Mouse (Mus musculus): ENCODE results near the gene Ranbp3. TPM values are rescaled to one million over a fixed set of nuclear protein-coding genes. Genes with fewer than 3 reads are reported as not detected.
A peak's percentile ranks its signal among the peaks of the same experiment; 100 is the strongest.

The Ranbp3 gene
- polyA plus RNA-seq, 1 experiment = 74.2 TPM

GRCm38 (mm10) chr17:56736534-56736933 lies 63.4 kb downstream of the Ranbp3 start:
- TF ChIP-seq CTCF (IDR thresholded peaks at IDR 0.05; ENCODE audit: insufficient read depth, low read length) (peak; percentile 30; the same call in 1 of the 2 replicates), POLR2A (IDR thresholded peaks at IDR 0.05; ENCODE audit: borderline replicate concordance, extremely low read depth, low read depth, low read length) (no peak)
- no peak for DNase-seq
- Histone ChIP-seq H3K4me3 (replicated peaks; ENCODE audit: extremely low read depth, low read depth, low read length) (no peak overlapping the region), H3K4me1 (ENCODE audit: control insufficient read depth, insufficient read depth, low read length) (no peaks in the 10 kb centered on the region)
- 46% methylated on average over 8 of the region's 8 CpGs for WGBS

- TF ChIP-seq POLR2A (IDR thresholded peaks at IDR 0.05; ENCODE audit: borderline replicate concordance, extremely low read depth, low read depth, low read length) = no peak
- TF ChIP-seq CTCF (IDR thresholded peaks at IDR 0.05; ENCODE audit: insufficient read depth, low read length) = no peak
- H3K4me3 ChIP-seq (replicated peaks; ENCODE audit: extremely low read depth, low read depth, low read length) = no peak overlapping the region
- no peak for DNase-seq
- WGBS = 71% methylated on average over 10 of the region's 10 CpGs
- no peaks in the 10 kb centered on the region for H3K4me1 ChIP-seq (ENCODE audit: control insufficient read depth, insufficient read depth, low read length)
Measured at GRCm38 (mm10) chr17:56738221-56738620, 65.1 kb downstream of the Ranbp3 start.

GRCm38 (mm10) chr17:56740118-56740787 lies 67.2 kb downstream of the Ranbp3 start:
- Histone ChIP-seq H3K4me1 (ENCODE audit: control insufficient read depth, insufficient read depth, low read length) (no peaks in the 10 kb centered on the region), H3K4me3 (replicated peaks; ENCODE audit: extremely low read depth, low read depth, low read length) (no peak overlapping the region)
- no peak for DNase-seq
- TF ChIP-seq CTCF (IDR thresholded peaks at IDR 0.05; ENCODE audit: insufficient read depth, low read length) (no peak), POLR2A (IDR thresholded peaks at IDR 0.05; ENCODE audit: borderline replicate concordance, extremely low read depth, low read depth, low read length) (no peak)
- 72% methylated on average over 17 of the region's 17 CpGs for WGBS

GRCm38 (mm10) chr17:56740788-56741160 lies 67.7 kb downstream of the Ranbp3 start:
- WGBS = 70% methylated on average over 17 of the region's 17 CpGs
- no peak overlapping the region for H3K4me3 ChIP-seq (replicated peaks; ENCODE audit: extremely low read depth, low read depth, low read length)
- TF ChIP-seq POLR2A (IDR thresholded peaks at IDR 0.05; ENCODE audit: borderline replicate concordance, extremely low read depth, low read depth, low read length) = no peak
- DNase-seq = no peak
- no peaks in the 10 kb centered on the region for H3K4me1 ChIP-seq (ENCODE audit: control insufficient read depth, insufficient read depth, low read length)

GRCm38 (mm10) chr17:56744173-56744572 lies 71.1 kb downstream of the Ranbp3 start:
- Histone ChIP-seq H3K4me1 (ENCODE audit: control insufficient read depth, insufficient read depth, low read length) (no peaks in the 10 kb centered on the region), H3K4me3 (replicated peaks; ENCODE audit: extremely low read depth, low read depth, low read length) (no peak overlapping the region)
- no peak for TF ChIP-seq CTCF (IDR thresholded peaks at IDR 0.05; ENCODE audit: insufficient read depth, low read length)
- no peak for TF ChIP-seq POLR2A (IDR thresholded peaks at IDR 0.05; ENCODE audit: borderline replicate concordance, extremely low read depth, low read depth, low read length)
- WGBS = 31% methylated on average over 5 of the region's 5 CpGs
- no peak for DNase-seq

DNA sequence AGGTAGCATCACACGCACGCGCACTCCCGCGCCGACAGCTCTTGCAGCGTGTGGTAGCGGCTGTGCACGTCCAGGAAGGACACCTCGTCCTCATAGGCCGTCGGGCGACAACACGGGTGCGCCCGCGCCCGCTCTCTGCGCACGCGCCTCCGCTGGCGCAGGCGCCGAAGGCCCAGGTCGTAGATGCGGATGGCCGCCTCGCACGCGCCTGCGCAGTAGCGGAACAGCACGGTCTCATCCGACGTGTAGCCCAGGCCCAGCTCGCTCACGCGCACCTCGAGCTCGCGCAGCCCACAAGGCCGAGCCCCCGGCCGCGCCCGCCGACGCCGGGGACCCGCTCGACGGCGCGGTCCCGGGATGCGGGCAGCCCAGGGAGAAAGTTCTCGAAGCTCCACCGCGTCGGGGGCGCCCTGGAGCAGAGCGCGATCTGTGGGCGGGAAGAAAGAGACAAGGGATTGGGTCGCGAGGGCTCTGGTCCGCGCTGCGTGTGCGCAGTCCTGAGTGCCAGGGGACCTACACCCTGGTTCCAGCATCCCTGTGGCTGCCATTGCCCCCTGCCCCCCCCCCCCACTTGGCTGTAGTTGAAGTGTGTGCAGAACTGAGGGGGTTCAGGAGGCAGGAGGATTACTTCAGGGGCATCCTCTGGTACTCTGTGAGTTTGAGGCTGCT lies 78.4 kb downstream of the Ranbp3 start:
- H3K4me3 ChIP-seq (replicated peaks; ENCODE audit: extremely low read depth, low read depth, low read length) = peak overlapping the region; percentile 7
- WGBS = 41% methylated on average over 71 of the region's 71 CpGs
- TF ChIP-seq CTCF (IDR thresholded peaks at IDR 0.05; ENCODE audit: insufficient read depth, low read length) (no peak), POLR2A (IDR thresholded peaks at IDR 0.05; ENCODE audit: borderline replicate concordance, extremely low read depth, low read depth, low read length) (peak; percentile 50; the same call in 1 of the 2 replicates)
- H3K4me1 ChIP-seq (ENCODE audit: control insufficient read depth, insufficient read depth, low read length) = no peaks in the 10 kb centered on the region
- no peak for DNase-seq

GRCm38 (mm10) chr17:56753452-56753851 lies 80.4 kb downstream of the Ranbp3 start:
- Histone ChIP-seq H3K4me3 (replicated peaks; ENCODE audit: extremely low read depth, low read depth, low read length) (no peak overlapping the region), H3K4me1 (ENCODE audit: control insufficient read depth, insufficient read depth, low read length) (no peaks in the 10 kb centered on the region; the same call in 1 of the 2 replicates)
- DNase-seq = no peak
- TF ChIP-seq CTCF (IDR thresholded peaks at IDR 0.05; ENCODE audit: insufficient read depth, low read length) (no peak), POLR2A (IDR thresholded peaks at IDR 0.05; ENCODE audit: borderline replicate concordance, extremely low read depth, low read depth, low read length) (no peak)
- WGBS = 20% methylated on average over 15 of the region's 15 CpGs

DNA sequence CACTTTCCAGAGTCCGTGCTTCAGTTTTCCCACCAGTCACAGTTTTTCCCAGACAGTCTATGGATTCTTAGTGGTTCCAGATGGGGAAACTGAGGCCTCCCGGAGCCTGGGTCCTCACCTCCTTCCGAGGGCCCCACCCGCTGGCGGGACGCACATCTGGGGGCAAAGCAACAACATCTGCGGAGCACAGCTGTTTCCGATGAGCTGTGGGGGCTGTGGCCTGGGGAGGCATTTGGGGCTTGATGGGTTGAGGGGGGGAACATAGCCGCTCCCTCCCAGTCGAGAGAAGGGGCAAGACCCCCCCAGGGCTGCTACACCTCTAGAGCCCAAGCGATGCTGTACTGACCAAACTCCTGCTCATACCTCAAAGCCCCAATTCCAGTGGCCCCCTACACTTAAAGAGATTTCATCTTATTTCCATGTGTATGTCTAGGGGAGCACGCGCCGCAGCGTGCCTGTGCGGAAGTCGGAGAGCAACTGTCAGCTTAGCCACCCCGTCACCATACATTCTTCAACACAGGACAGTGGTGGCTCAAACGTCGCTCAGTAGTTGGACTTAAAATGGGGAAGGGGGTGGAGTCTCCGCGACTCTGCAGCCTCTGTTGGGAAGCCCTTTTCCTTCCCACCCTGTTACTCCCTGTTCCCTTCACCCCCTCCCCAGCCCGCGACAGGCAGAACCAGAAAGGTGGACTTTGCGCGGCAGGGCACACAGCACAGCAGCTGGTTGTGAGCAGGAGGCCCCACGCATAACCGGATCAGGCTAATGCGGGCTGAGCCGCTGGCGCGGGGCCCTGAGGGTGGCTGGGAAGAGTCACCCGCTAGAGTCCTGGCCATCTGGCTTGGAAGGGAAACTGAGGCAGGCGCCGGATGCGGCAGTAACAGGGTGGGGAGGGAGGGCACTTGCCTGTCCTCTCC lies 81.4 kb downstream of the Ranbp3 start:
- no peak overlapping the region for H3K4me3 ChIP-seq (replicated peaks; ENCODE audit: extremely low read depth, low read depth, low read length)
- H3K4me1 ChIP-seq (ENCODE audit: control insufficient read depth, insufficient read depth, low read length) = no peaks in the 10 kb centered on the region; the same call in 1 of the 2 replicates
- TF ChIP-seq CTCF (IDR thresholded peaks at IDR 0.05; ENCODE audit: insufficient read depth, low read length) (no peak), POLR2A (IDR thresholded peaks at IDR 0.05; ENCODE audit: borderline replicate concordance, extremely low read depth, low read depth, low read length) (no peak)
- DNase-seq = no peak
- WGBS = 17% methylated on average over 36 of the region's 36 CpGs

DNA sequence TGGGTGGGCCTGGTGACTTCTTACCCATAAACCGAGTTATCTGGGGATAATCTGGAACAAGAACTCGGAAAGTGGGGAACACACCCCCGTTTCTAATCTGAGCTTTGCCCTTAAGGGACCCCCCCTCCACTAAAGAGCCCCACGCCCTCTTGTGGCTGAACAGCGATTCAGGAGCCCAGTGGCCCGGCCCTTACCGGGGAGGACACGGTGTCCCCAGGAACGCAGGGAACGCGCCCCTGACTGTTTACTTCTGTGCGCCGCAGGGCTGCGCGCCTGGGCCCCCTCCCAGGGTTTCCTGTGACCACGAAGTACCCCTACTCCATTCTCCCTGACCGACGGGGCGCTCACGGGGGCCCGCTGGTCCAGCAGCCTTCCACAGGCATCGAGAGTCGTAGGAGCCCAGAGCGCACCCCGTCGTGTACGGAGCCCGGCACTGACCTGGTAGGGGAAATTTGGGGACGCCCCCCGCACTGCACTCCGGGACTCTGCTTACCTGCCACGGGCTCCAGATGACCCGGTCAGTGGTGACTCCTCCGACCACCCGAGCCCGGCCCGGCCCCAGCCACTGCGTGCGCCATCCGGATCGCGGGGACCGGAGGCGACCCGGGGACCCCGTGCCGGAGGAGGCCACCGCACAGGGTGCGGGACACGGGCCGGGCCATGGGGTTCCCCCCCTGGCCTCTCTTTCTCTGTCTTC lies 83.8 kb downstream of the Ranbp3 start:
- peak; percentile 41 for DNase-seq
- no peaks in the 10 kb centered on the region; the same call in 1 of the 2 replicates for H3K4me1 ChIP-seq (ENCODE audit: control insufficient read depth, insufficient read depth, low read length)
- 1% methylated on average over 51 of the region's 51 CpGs for WGBS
- TF ChIP-seq CTCF (IDR thresholded peaks at IDR 0.05; ENCODE audit: insufficient read depth, low read length) (no peak), POLR2A (IDR thresholded peaks at IDR 0.05; ENCODE audit: borderline replicate concordance, extremely low read depth, low read depth, low read length) (no peak)
- no peak overlapping the region for H3K4me3 ChIP-seq (replicated peaks; ENCODE audit: extremely low read depth, low read depth, low read length)
